Mouse (Mus musculus): Measurements from ENCODE around the gene Creb1.

The Creb1 gene

GRCm38 (mm10) chr1:64532589-64533470 lies at the start of gene Creb1:
TSS of gene Creb1 (plus strand) at chr1:64532645.
- peak; percentile 98 to 99 for DNase-seq (ENCODE audit: low spot score in 2 of 2)

- DNase-seq (ENCODE audit: low spot score in 2 of 2): no peak
Measured at GRCm38 (mm10) chr1:64488521-64489029, 43.9 kb upstream of the Creb1 start.

GRCm38 (mm10) chr1:64496803-64497202 lies 35.6 kb upstream of the Creb1 start:
- DNase-seq (ENCODE audit: low spot score in 2 of 2): no peak

GRCm38 (mm10) chr1:64501382-64502140 lies 30.9 kb upstream of the Creb1 start:
- DNase-seq (ENCODE audit: low spot score in 2 of 2): no peak

GRCm38 (mm10) chr1:64508479-64509096 lies 23.9 kb upstream of the Creb1 start:
- DNase-seq (ENCODE audit: low spot score in 2 of 2): peak; percentile 32 to 53

GRCm38 (mm10) chr1:64509678-64510077 lies 22.8 kb upstream of the Creb1 start:
- no peak for DNase-seq (ENCODE audit: low spot score in 2 of 2)

GRCm38 (mm10) chr1:64514184-64514583 lies 18.3 kb upstream of the Creb1 start:
- no peak for DNase-seq (ENCODE audit: low spot score in 2 of 2)

- DNase-seq (ENCODE audit: low spot score in 2 of 2): no peak
Measured at GRCm38 (mm10) chr1:64516593-64516992, 15.9 kb upstream of the Creb1 start.

- DNase-seq (ENCODE audit: low spot score in 2 of 2): no peak
Measured at GRCm38 (mm10) chr1:64518480-64518879, 14.0 kb upstream of the Creb1 start.

GRCm38 (mm10) chr1:64519345-64519744 lies 13.1 kb upstream of the Creb1 start:
- no peak for DNase-seq (ENCODE audit: low spot score in 2 of 2)

- no peak for DNase-seq (ENCODE audit: low spot score in 2 of 2)
Measured at GRCm38 (mm10) chr1:64519901-64520300, 12.5 kb upstream of the Creb1 start.

GRCm38 (mm10) chr1:64521734-64522133 lies 10.7 kb upstream of the Creb1 start:
- DNase-seq (ENCODE audit: low spot score in 2 of 2): no peak

GRCm38 (mm10) chr1:64522637-64523036 lies 9.8 kb upstream of the Creb1 start:
- DNase-seq (ENCODE audit: low spot score in 2 of 2): no peak

GRCm38 (mm10) chr1:64523117-64523516 lies 9.3 kb upstream of the Creb1 start:
- DNase-seq (ENCODE audit: low spot score in 2 of 2): peak in 1 of 2 experiments; percentile 30

- DNase-seq (ENCODE audit: low spot score in 2 of 2): no peak
Measured at GRCm38 (mm10) chr1:64524661-64525060, 7.8 kb upstream of the Creb1 start.

GRCm38 (mm10) chr1:64527626-64528025 lies 4.8 kb upstream of the Creb1 start:
- peak; percentile 62 to 65 for DNase-seq (ENCODE audit: low spot score in 2 of 2)

GRCm38 (mm10) chr1:64529781-64530315 lies 2.6 kb upstream of the Creb1 start:
- DNase-seq (ENCODE audit: low spot score in 2 of 2): peak; percentile 33 to 42

GRCm38 (mm10) chr1:64531548-64531947 lies 897 bp upstream of the Creb1 start:
- no peak for DNase-seq (ENCODE audit: low spot score in 2 of 2)

GRCm38 (mm10) chr1:64532067-64532523 lies 350 bp upstream of the Creb1 start:
- DNase-seq (ENCODE audit: low spot score in 2 of 2): peak; percentile 86 to 91

- DNase-seq (ENCODE audit: low spot score in 2 of 2): peak; percentile 57 to 58
Measured at GRCm38 (mm10) chr1:64533471-64534443, 1.3 kb downstream of the Creb1 start.
